Mouse (Mus musculus): ENCODE data around the gene Ifnar1. TPM values are rescaled to one million over a fixed set of nuclear protein-coding genes. Genes with fewer than 3 reads are reported as not detected.

Gene Ifnar1
- polyA plus RNA-seq (2012; rRNA removed; ENCODE audit: low replicate concordance): 33.9 and 38.6 TPM in 2 replicates

DNA sequence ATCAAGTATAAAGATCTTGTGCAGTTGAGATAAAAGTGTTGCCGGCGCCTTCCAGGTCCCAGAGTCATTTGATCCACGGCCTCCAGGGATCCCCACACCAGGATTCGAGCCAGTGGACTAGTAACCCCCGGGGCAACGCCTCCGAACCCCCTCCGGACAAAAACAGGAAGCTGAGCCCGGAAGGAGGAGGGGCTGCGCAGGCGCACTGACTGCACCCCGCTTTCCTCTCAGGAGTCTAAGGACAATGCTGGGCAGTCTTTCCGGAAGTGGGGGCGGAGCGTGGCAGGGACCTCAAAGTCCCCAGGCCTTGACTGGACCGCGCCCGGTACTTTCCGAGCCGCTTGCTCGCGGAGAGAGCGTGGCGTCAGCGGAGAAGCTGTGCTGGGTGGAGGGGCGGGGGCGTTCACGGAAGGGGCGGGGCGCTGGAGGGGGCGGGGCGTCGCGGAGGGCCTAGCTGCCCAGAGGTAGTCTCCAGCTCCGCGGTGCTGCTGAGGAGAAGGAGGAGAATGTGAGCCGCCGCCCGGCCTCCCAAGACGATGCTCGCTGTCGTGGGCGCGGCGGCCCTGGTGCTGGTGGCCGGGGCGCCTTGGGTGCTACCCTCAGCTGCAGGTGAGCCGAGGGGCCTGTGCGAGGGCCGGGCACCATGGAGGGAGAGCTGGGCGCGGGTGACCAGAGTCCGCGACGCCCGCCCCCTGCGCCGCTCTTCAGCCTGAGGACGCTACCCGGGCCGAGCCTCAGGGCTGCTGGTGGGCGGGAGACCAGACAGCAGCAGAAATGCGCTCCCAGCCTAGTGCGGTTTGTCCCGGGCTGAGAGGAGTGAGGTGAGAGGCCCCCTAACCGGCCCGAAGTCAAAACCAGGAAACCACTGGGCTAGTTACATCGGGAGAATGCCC is at the start of gene Ifnar1:
Ifnar1 (plus strand) TSS at position 431 of the 893 bp plus-strand sequence.

DNA sequence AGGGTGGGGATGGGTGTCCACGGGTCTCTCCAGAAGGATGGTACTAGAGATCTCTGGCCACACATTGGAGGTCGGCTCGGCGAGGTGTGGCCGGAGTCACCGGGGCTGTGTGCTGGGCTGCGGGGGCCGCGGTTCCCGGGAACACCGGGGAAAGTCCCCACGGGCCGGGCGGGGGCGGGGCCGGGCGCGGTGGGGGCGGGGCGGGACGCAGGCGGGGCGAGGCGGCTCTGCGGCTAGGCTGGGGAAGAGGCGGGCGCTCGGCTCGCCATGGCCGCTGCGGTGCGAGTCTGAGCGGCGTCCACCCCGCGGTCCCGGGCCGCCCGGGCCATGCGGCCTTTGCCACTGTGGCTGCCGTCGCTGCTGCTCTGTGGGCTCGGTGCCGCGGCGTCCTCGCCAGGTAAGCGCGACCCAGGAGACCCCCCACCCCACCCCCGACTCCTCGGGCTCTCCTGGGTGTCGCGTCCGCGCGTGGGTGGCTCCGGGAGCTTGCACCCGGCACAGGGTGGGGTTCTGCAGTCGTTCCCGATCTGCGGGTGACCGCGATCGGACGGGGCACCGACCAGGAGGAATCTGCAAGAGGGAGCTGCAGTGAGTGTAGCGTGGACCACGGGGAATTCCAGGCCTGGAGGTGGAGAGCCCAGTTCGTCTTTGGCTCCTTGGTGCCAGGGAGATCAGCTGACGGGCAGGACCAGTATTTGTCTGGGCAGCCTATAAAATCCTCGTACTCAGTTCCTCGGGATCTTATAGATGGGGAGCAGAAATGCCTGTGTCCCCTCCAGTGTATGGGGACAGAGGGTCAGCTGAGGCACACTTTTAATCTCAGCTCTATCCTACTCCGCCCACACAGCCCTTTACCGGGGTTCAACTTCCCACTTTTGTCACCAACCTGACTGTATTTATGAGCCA is 62.1 kb downstream of the Ifnar1 start, which contains the start of gene Ifngr2:
Ifngr2 (plus strand) TSS at position 237 of the 906 bp plus-strand sequence.

Other genes starting within 250 kb of the Ifnar1 start
- 0.87 and 1.2 TPM in 2 replicates for gene Olig1, start 215.5 kb upstream of the Ifnar1 start, polyA plus RNA-seq (2012; rRNA removed; ENCODE audit: low replicate concordance)
- 92.6 and 143 TPM in 2 replicates for gene Ifnar2, start 112.5 kb upstream of the Ifnar1 start, polyA plus RNA-seq (2012; rRNA removed; ENCODE audit: low replicate concordance)
- gene Gm21970, start 93.5 kb upstream of the Ifnar1 start, polyA plus RNA-seq (2012; rRNA removed; ENCODE audit: low replicate concordance): not detected in 2 replicates
- gene Il10rb, start 79.1 kb upstream of the Ifnar1 start, polyA plus RNA-seq (2012; rRNA removed; ENCODE audit: low replicate concordance): 42.5 and 58.3 TPM in 2 replicates
- 30.0 and 31.0 TPM in 2 replicates for gene Ifngr2, start 61.8 kb downstream of the Ifnar1 start, polyA plus RNA-seq (2012; rRNA removed; ENCODE audit: low replicate concordance)
- 51.3 and 70.5 TPM in 2 replicates for gene Tmem50b, start 112.6 kb downstream of the Ifnar1 start, polyA plus RNA-seq (2012; rRNA removed; ENCODE audit: low replicate concordance)
- gene Dnajc28, start 133.8 kb downstream of the Ifnar1 start, polyA plus RNA-seq (2012; rRNA removed; ENCODE audit: low replicate concordance): 2.6 and 3.0 TPM in 2 replicates
- 27.3 and 52.4 TPM in 2 replicates for gene Gart, start 161.7 kb downstream of the Ifnar1 start, polyA plus RNA-seq (2012; rRNA removed; ENCODE audit: low replicate concordance)
- gene Son, start 162.3 kb downstream of the Ifnar1 start, polyA plus RNA-seq (2012; rRNA removed; ENCODE audit: low replicate concordance): 133 and 191 TPM in 2 replicates
- 4.7 and 9.0 TPM in 2 replicates for gene Donson, start 203.5 kb downstream of the Ifnar1 start, polyA plus RNA-seq (2012; rRNA removed; ENCODE audit: low replicate concordance)
- 31.1 and 37.4 TPM in 2 replicates for gene Cryzl1, start 243.7 kb downstream of the Ifnar1 start, polyA plus RNA-seq (2012; rRNA removed; ENCODE audit: low replicate concordance)
- 51.2 and 52.6 TPM in 2 replicates for gene Itsn1, start 244.0 kb downstream of the Ifnar1 start, polyA plus RNA-seq (2012; rRNA removed; ENCODE audit: low replicate concordance)